Mouse (Mus musculus): ENCODE data around the gene Kif3b.
"Not testable (repeated sequence)": the region's sequence is repeated elsewhere in the genome, so short reads cannot be mapped to it uniquely, and the experiment has no call there.

The Kif3b gene

DNA sequence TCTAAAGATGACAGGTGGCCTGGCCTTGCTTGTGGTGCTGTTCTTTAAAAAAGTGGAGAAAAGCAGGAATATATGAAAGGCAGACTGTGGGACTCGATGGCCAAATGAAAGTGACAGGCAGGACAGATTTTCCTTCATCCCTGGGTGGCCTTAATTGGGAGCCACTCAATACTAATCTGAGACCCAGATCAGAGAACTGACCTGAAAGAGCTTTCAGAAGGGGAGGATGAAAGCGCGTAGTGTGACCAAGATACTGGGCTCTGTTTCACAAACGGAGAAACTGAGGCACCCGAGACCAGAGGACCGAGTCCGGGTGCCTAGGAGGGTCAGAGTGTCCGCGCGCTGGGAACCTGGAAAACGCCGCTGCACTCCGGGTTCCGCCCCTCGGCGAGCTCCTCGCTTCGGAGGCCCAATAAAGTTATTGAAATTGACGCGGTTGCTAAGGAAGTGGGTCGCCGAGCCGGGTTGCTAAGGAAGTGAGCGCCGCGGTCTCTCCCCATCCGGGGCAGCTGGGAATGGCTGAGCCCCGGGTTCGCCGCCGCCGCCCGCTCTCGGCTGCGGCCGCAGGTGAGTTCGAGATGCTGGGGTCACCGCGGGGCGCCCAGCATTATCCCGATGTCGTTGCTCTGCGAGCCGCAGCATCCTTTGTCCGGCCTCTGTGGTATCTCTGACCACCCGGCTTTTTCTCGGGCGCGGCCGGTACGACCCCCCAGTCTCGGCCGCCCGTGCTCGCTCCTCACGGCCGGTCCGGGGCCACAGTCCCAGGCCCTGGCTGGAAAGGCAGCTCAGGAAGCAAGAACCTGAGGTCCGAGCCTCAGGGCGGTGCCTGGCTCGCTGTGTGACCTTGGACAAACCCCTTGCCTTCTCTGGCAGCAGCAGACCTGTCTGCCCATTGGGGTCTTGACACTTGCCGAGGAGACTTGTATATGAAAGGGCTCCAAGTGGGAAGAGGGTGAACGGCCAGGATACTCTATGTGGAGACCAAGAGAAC, at the start of gene Kif3b:
TSS of gene Kif3b (plus strand) at position 476 of the 991 bp plus-strand sequence.
- DNase-seq (ENCODE audit: low spot score in 2 of 2), result peak; percentile 82 to 87

DNA sequence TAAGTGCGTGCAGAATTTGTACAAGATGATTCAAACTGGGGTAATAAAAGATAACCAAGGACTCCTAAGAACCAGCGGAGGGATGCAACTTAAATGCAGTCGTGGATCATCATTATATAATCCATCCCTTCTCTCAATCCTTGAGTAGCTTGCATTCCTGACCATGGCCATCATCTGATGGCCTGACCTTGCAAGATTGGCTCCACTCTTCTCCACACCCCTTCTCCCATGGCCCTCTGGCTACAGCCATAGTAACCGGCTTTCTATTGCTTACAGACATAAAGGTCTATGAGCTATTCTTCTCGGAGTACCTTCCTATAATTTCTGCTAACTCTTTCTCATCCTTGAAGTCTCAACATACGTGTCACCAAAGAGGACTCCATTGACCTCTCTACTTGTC, 49.1 kb upstream of the Kif3b start:
- DNase-seq (ENCODE audit: low spot score in 2 of 2), result no peak

DNA sequence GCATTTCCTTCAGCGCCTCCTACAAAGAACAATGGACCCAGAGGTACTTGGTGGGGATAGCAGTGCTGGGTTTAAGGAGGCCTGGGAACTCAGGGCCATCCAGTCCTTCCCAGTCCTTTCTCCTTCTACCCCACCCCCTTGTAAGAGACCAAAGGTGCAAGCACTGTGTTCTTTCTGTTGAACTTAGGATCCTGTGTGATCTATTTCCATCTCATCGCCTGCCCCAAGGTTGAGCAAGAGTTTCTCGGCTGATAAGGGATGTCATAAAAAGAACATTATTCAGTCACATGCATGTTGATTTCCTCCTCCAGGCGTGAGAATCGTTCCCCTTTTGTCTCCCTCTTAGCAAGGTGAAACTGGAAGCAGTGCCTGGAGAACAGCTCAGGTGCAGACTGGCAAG, 41.5 kb upstream of the Kif3b start:
- DNase-seq (ENCODE audit: low spot score in 2 of 2), result no peak

DNA sequence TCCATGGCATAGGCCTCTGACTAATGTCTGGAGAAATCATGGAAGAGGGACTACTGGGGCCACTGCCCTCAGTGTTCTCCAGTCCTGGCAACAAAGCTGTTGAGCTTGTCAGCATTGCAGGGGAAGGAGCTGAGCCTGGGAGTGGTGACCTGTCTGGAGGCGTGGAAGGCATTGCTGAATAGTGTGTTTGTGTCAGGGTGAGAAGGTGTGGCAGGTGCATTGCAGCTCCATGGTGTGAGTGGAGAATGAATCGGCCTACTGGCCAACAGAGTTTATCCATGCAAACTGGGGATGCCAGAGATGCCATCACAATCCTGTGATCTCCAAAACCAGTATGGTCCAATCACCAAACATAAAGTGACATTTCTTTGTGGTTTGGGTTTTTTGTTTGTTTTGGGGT, 34.6 kb upstream of the Kif3b start:
- no peak for DNase-seq (ENCODE audit: low spot score in 2 of 2)

DNA sequence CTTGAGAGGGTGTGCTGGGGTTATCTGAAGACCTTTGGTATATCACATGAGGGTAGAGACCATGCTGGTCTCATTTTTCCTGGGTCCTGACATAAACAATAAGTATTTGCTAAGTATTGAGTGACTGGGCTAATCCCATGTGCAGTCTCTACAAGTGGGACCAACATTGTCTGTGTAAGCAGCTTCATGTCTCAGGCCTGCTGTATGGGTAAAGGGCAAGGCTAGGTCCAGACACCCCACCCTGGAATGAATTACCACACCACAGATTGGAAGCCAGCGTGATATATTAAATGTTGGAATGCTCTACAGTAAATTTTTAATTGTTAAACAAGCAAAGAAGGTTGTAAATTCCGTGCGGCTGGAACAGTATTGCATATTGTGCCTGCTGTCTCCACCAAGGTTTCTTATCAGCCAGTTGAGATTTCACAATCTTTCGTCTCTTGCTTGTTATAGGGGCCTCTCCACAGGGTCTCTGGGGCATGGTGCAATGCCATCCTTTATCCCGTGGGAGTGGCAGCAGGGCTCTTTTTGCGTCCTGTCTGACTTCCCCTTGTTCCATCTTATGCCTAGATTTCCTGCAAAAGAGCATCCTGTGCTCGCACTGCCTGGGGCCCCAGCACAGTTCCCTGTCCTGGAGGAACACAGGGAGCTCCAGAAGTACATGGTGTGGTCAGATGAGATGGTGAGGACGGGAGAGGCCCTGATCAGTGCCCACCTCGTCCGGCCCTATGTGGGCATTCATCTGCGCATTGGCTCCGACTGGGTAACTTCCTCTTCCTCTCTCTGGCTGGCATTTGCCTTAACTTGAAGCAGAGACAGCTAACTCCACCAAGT, 32.0 kb upstream of the Kif3b start:
- no peak for DNase-seq (ENCODE audit: low spot score in 2 of 2)

DNA sequence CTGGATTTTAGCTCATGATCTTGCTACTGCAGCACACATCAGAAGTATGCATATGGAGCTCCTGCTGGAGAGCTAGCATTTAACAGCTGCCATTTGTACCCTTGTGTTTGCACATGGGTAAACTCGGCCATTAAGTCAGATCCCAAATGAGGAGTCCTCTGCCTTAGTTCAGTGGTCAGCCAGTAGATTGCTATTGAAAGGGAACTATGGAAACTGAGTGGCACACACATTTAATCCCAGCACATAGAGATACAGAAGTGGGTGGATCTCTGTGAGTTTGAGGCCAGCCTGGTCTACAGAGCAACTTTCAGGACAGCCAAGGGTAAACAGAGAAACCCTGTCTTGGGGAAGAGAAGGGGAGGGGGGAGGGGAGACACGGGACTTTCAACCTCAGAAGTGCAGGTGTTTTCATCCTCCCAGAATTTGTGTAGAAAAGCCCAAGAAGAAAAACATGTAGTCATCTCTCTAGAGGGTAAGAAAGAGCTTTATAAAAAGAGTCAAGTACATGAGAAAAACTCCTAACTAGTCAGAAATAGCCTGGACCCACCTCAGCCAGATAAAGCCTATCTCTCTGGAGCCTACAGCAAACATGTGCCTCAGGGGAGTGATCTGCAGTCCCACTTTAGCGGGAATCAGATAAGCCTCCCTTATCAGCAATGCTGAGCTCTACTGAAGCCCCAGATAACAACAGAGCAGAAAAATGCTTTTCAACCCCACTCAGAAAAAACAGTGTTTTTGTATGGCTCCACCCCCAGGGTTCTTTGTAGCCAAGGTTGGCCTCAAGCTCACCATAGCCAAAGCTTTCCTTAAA, 31.1 kb upstream of the Kif3b start:
- DNase-seq (ENCODE audit: low spot score in 2 of 2), result no peak

DNA sequence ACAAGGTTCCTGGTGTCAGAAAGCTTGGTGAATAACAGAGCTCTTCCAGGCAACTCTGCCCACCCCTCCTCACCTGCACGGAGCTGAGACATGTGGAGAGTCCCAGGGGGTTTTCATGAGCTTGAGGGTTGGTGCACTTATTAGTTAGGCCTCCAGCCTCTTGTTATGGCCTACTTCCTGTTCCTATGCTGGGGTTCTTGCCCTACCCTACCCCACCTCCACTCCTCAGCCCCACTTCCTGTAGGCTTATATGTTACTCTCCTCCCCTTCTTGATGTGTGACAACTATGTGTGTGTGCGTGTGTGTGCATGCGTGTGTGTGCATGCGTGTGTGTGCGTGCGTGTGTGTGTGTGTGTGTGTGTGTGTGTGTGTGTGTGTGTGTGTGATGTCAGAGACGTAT, 28.2 kb upstream of the Kif3b start:
- no peak for DNase-seq (ENCODE audit: low spot score in 2 of 2)

DNA sequence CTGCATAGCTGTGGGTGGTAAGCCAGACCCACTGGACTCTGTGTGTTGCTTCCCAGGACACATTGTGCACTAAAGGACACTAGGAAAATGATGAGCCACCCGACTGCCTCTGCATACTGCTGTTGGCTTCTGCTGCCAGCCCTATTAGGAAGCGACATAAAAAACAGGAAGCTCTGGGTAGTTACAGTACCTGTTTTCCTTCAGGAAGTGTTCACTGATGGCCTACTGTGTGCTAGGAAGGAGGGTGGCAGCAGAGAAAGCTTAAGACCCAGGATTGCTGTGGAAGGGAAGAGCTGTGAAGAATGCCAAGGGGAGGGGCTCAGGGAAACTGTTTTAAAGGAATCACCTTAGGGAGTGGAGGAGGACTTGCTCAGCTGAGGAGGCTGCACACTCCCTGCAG, 23.9 kb upstream of the Kif3b start:
- no peak for DNase-seq (ENCODE audit: low spot score in 2 of 2)

DNA sequence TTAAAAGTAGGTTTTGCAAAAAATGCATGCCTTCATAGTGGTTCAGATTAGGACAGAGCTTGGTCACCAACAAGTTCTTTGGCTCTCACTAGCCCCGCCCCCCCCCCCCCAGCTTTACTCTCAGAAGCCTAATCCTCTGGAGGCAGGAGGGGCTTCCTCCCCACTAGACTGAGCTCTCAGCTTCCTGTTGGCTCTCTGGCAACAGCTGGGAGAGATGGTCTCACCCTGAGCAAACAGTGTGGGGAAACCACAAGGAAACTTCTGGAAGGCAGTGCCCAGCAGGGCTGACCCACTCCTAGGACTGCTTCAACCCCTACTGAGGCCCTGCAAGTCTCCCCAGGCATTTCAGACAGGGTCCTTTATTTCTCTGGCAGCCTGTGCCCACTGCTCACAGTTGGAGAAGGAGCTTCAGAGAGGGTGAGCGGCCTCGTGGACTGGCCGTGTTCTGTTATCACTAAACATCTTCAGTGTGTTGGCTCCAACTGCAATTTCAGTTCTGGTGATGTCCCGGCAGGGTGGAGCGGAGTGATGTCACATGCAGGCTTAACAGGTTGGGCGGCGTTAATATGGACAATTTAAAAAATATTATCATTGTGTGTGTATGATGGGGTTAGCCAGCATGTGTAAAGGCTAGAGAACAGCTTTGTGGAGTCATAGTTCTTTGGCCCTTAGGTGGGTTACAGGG, 20.8 kb upstream of the Kif3b start:
- DNase-seq (ENCODE audit: low spot score in 2 of 2), result not testable (repeated sequence)

DNA sequence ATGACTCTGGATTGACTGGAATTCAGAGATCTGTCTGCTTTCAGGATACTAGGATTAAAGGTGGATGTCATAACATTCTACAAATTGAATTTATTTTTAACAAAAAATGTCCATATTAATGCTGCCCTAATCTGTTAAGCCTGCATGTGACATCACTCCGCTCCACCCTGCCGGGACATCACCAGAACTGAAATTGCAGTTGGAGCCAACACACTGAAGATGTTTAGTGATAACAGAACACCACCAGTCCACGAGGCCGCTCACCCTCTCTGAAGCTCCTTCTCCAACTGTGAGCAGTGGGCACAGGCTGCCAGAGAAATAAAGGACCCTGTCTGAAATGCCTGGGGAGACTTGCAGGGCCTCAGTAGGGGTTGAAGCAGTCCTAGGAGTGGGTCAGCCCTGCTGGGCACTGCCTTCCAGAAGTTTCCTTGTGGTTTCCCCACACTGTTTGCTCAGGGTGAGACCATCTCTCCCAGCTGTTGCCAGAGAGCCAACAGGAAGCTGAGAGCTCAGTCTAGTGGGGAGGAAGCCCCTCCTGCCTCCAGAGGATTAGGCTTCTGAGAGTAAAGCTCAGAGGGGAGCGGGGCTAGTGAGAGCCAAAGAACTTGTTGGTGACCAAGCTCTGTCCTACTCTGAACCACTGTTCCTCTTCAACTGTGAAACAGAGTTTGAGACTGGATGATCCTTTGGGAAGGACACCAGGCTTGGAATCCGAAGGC, 16.9 kb upstream of the Kif3b start:
- not testable (repeated sequence) for DNase-seq (ENCODE audit: low spot score in 2 of 2)

DNA sequence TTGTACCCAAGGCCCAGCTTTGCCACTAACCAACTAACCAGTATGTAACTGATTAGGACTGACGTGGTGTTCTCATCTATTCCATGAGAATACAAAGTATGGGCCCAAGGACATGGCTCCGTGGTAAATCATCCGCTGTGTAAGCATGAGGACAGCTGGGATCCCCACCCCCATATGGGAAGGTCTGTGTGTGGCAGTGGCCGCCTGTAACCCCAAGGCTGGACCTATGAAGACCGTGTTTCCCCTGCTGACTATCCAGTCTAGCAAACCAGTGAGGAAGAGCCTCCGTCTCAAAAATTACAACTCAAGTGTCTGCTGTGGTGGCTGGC, 16.3 kb upstream of the Kif3b start:
- no peak for DNase-seq (ENCODE audit: low spot score in 2 of 2)

DNA sequence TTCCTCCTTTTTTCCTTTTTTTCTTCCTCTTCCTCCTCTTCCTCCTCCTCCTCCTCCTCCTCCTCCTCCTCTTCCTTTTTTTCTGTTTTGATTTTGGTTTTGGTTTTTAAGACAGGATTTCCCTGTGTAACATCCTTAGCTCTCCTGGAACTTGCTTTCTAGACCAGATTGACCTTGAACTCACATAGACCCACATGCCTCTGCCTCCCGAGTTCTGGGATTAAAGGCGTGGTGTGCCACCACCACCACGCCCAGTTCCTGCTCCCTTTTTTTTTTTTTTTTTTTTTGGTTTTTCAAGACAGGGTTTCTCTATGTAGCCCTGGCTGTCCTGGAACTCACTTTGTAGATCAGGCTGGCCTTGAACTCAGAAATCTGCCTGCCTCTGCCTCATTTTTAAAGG, 15.6 kb upstream of the Kif3b start:
- DNase-seq (ENCODE audit: low spot score in 2 of 2), result not testable (repeated sequence)

DNA sequence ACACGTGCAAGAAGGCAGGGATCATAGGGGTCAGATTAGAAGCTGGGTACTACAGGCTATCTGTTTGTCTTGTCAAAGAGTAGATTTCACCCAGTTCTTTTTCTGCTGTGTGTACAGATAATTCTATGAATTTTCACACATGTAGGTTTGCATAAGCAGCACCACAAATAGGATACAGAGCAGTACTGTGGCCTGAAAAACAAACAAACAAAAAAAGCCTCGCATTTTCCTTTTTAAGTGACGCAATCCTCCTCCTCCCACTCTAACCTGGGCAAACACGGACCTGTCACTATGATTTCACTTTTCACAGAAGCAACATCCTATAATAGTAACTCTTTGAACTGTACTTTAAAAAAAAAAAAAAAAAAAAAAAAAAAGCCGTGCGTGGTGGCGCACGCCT, 14.8 kb upstream of the Kif3b start:
- no peak for DNase-seq (ENCODE audit: low spot score in 2 of 2)

DNA sequence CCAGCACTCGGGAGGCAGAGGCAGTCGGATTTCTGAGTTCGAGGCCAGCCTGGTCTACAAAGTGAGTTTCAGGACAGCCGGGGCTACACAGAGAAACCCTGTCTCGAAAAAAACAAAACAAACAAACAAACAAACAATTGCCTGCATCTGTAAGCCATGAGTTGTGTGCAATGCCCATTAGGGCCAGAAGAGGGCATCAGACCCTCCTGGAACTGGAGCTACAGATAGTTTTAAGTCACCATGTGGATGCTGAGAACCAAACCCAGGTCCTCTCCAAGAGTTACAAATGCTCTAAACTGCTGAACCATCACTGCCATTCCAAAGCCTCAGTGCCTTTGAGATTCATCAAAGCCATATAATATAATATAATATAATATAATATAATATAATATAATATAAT, 14.4 kb upstream of the Kif3b start:
- DNase-seq (ENCODE audit: low spot score in 2 of 2), result not testable (repeated sequence)

DNA sequence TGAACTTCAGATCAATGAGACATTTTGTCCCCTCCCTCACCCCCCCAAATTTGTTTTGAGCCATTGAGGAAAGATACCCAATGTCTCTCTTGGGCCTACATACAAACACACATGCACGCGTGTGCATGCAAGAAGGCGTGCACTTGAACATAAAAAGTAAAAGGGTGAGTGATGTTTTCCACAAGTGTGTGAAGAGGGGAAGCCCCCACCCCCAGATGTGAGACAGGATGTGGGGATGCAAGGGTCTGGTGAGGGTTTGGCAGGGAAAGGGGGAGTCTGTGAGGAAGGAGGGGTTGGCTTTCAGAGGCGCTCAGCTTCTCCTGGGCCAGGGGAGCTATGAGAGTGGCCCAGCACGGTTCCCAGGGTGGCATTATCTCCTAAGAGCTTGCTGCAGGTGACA, 12.9 kb upstream of the Kif3b start:
- no peak for DNase-seq (ENCODE audit: low spot score in 2 of 2)

DNA sequence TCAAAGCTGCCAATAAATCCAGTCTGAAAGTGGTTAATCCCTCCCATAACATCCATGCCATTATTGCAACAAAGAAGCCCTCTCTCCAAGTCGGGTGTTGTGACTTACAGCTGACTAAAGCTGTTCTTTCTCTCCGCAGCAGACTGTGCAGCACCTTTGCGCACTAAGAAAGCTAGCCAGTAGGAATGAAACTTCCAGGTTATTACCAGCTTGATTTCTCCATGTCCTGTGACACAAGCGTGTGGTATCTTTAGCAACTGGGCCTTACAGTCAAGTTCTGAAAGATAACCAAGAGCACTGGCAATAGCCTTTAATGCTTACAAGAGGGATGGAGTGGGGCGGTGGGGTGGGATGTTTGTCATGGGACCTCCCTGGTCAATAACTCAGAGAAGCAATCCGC, 7.3 kb upstream of the Kif3b start:
- no peak for DNase-seq (ENCODE audit: low spot score in 2 of 2)

DNA sequence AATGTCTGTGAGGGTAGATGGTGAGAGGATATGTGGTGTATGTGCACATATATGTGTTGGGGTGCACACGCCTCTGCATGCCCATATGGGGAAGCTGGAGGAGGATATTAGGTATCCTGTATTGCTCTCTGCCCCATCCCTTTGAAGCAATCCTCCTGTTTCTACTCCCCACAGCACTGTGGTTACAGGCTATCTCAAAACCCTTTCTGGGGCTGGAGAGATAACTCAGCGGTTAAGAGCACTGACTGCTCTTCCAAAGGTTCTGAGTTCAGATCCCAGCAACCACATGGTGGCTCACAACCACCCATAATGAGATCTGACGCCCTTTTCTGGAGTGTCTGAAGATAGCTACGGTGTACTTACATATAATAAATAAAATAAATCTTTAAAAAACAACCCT, 4.7 kb upstream of the Kif3b start:
- no peak for DNase-seq (ENCODE audit: low spot score in 2 of 2)

DNA sequence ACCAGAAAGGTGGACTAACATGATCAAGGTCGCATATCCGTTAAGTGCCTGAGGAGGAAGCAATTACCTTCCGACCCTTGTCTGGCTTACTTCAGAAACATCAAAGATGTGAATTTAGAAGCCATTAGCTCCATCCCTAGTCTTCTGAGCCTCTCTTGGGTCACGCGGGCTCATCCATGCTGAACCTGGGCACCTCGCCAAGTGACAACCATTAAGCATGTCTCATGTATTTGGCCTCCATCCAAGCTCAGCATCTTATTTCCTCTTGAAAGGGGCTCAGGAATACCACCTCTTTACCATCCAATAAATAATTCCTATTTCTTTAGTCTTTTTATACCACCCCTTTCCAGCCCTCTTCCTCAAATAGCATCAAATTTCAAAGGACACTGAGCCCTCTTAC, 3.4 kb upstream of the Kif3b start:
- no peak for DNase-seq (ENCODE audit: low spot score in 2 of 2)

DNA sequence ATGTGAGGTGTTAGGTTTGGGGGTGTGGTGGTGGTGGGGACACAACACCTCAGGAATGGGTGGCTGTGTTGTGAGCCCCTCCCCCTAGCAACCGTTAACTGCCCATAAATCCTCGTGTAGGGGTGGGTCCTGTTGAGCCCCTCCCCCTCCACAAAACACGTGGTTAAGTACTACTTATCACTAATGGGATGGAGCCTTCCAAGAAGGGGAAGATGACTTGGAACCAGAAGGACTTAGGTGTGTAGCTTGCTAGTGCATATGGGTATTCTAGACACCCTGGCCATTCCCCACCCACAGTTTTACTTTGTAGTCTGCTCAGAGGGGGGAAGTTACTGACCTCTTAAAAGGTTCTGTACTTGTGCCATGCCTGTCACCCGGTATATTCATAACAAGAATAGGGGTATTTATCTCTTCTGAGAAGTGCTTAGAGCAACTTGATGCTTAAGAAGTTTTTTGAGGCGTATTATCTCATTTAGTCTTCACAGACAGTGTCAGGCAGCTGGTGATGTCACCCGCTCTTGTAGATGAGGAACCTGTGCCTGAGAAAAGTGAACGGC, 1.2 kb downstream of the Kif3b start:
- peak in 1 of 2 experiments; percentile 50 for DNase-seq (ENCODE audit: low spot score in 2 of 2)

DNA sequence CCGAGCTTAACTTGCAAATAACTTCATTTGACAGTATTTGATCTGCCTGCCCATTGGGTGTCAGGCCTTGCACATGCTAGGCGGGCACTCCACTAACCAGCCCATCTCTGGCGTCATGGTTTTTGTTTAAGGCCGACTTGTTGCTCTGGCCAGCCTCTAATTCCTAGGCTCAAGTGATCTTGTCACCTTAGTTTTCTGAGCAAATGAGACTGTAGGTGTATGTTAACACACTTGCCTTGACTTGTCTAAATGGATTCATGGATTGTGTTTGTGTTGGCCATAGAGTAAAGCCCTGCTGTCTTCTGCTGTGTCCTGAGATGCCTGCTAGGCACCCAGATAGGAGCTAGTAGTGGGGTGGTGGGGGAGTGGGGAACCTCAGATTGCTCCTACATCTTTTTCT, 4.0 kb downstream of the Kif3b start:
- no peak for DNase-seq (ENCODE audit: low spot score in 2 of 2)

All from frontal cortex, postnatal 10 days (tissue).